Mouse (Mus musculus) lung, embryonic 14.5 days (tissue): ENCODE results near the gene Pbld1. TPM values are rescaled to one million over a fixed set of nuclear protein-coding genes. Genes with fewer than 3 reads are reported as not detected.
A peak's percentile ranks its signal among the peaks of the same experiment; 100 is the strongest.

Experiments used
- ATAC-seq: fragments of 200-750 bp; cut with Nextera tagmentation; 2 replicates; pipeline ENCODE4 v1.8.0; 2017; ENCODE audit warnings: mild to moderate bottlenecking, moderate TSS enrichment, moderate library complexity; ENCODE audit not compliant: insufficient read depth
- DNase-seq: peaks from one replicate; pipeline ENCODE4 v3.0.0-alpha.2; 2015
- H3K27ac ChIP-seq: fragments of 300-500 bp; sonication (generic); 2 replicates; pipeline ENCODE4 v1.5.1; 2014; ENCODE audit warnings: low read depth, mild to moderate bottlenecking, moderate library complexity
- H3K27me3 ChIP-seq: fragments of 300-500 bp; sonication (generic); 2 replicates; pipeline ENCODE4 v1.6.1; 2014; ENCODE audit warnings: low read length, control low read depth; ENCODE audit not compliant: insufficient read depth
- H3K36me3 ChIP-seq: fragments of 300-500 bp; sonication (generic); 2 replicates; pipeline ENCODE4 v1.6.1; 2014; ENCODE audit warnings: control low read depth; ENCODE audit not compliant: insufficient read depth
- H3K4me1 ChIP-seq: fragments of 300-500 bp; sonication (generic); 2 replicates; pipeline ENCODE4 v1.6.1; 2014; ENCODE audit warnings: antibody characterized with exemption, control low read depth; ENCODE audit not compliant: insufficient read depth
- H3K4me2 ChIP-seq: fragments of 300-500 bp; sonication (generic); 2 replicates; pipeline ENCODE4 v1.6.1; 2014; ENCODE audit warnings: mild to moderate bottlenecking
- H3K4me3 ChIP-seq: fragments of 300-500 bp; sonication (generic); 2 replicates; pipeline ENCODE4 v1.5.1; 2014; ENCODE audit warnings: low read depth, low read length
- H3K9ac ChIP-seq: fragments of 300-500 bp; sonication (generic); 2 replicates; pipeline ENCODE4 v1.6.1; 2014
- H3K9me3 ChIP-seq: fragments of 300-500 bp; sonication (generic); 2 replicates; pipeline ENCODE4 v1.6.1; 2016; ENCODE audit warnings: low read depth, low read length, control low read depth
- CTCF ChIP-seq: IDR thresholded peaks from 2 replicates; pipeline ENCODE4 v1.5.1; 2016; ENCODE audit warnings: antibody characterized with exemption, low read depth
- WGBS: fragments of 180-500 bp; shearing (Covaris S2); extraction: QIAGEN DNeasy Blood & Tissue Kit; methylation state at CpG from one replicate; pipeline ENCODE4 v1.1.7; 2014; 5-methylcytosine and 5-hydroxymethylcytosine counted together
- polyA plus RNA-seq: library from polyadenylated mRNA; unstranded; fragments of >200 nt; fragmentation: Nextera tagmentation; extraction: Ambion mirVana; gene quantifications from 2 replicates; pipeline ENCODE4 v1.2.1, GENCODE M21; 2014

Gene Pbld1
- polyA plus RNA-seq, 1 experiment from 2014 or later, result 1.4 TPM

DNA sequence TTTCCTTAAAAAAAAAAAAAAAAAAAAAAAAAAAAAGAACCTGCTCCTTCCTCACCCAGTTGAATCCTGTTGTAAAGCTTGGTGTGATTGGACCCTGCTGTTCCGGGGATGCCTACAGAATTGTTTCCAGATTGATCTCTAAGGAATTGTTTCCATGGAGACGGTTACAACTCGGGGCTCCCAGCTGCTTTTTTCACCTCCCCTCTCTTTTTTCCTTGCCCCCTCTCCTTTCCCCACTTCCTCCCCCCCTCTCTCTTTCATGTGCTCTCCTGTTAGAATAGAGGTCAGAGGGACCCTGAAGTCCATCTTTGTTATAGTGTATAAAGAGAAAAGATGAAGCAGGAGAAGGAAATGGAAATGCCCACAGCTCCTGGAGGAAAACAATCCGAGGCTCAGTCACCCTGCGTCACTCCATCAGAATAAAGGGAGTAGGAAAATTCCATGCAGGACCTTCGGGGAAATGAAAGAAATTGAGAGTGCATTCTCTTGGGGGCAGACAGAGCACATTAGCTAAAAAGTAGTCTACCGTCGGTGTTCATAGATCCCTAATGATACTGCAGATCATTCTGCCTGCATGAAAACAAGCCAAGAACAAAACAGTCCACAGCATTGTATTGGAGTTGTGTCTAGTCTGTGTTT lies 33.7 kb upstream of the Pbld1 start:
- H3K4me1 ChIP-seq, result peaks cover 12% of the 10 kb centered on the region
- no peak overlapping the region for H3K9ac ChIP-seq
- peak overlapping the region; percentile 36; the same call in 1 of the 2 replicates for H3K27ac ChIP-seq
- no peak for TF ChIP-seq CTCF
- ATAC-seq (no peak), DNase-seq (no peak)
- no peaks in the 10 kb centered on the region for H3K9me3 ChIP-seq
- WGBS, result 55% methylated on average over 8 of the region's 8 CpGs
- no peaks in the 10 kb centered on the region for H3K27me3 ChIP-seq
- no peak overlapping the region for H3K4me3 ChIP-seq
- no peaks in the 10 kb centered on the region; the same call in 1 of the 2 replicates for H3K36me3 ChIP-seq
- no peak overlapping the region for H3K4me2 ChIP-seq

DNA sequence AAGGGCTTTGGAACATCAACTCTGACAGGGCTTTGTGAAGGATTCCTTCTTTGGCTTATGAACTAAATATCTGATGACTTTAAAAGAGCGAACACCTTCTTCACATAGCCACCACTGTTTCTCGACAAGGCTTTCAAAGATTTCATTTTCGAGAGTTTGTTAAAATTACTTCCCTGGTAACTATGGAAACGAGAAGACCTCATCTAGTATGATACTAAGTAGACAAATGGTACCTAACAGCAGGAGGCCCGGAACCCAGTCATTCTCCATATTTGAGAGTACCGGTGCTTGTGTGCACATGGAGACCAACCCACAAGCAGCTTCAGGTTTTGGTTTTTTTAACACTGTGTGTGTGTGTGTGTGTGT lies 33.2 kb upstream of the Pbld1 start:
- WGBS, result 84% methylated on average over 6 of the region's 6 CpGs
- H3K27ac ChIP-seq, result no peak overlapping the region

GRCm38 (mm10) chr10:63027376-63028161 lies 32.4 kb upstream of the Pbld1 start:
- no peak overlapping the region for H3K4me3 ChIP-seq
- H3K9ac ChIP-seq, result no peak overlapping the region
- WGBS, result 87% methylated on average over 10 of the region's 10 CpGs
- DNase-seq (no peak), ATAC-seq (no peak)
- TF ChIP-seq CTCF, result no peak
- H3K4me1 ChIP-seq, result peaks cover 7% of the 10 kb centered on the region
- H3K27ac ChIP-seq, result no peak overlapping the region
- no peaks in the 10 kb centered on the region for H3K9me3 ChIP-seq
- no peak overlapping the region for H3K4me2 ChIP-seq
- H3K27me3 ChIP-seq, result no peaks in the 10 kb centered on the region
- no peaks in the 10 kb centered on the region for H3K36me3 ChIP-seq

More for the DNA sequence above, 33.2 kb upstream of the Pbld1 start:
- ATAC-seq (no peak), DNase-seq (no peak)
- Histone ChIP-seq H3K4me2 (no peak overlapping the region), H3K4me1 (peaks cover 7% of the 10 kb centered on the region), H3K9ac (no peak overlapping the region), H3K4me3 (no peak overlapping the region), H3K36me3 (no peaks in the 10 kb centered on the region), H3K9me3 (no peaks in the 10 kb centered on the region), H3K27me3 (no peaks in the 10 kb centered on the region)
- TF ChIP-seq CTCF, result no peak

DNA sequence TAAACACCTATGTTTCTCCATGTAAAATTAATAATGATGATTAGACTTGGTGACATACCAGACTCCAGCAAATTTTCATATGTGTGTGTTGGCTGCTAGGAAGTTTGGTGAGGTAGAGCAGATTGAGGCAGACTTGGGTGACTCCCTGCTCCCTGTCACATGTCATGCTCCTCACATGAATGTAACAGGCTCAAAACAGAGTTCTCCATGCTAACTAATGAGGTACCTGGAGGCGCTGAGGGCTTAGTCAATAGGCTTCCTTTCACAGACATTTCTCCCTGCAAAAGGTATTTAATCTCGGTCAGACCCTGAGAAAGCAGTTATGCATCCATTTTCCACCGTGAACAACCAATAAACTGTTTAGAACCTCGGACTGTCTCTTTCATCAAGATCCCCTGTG lies 31.6 kb upstream of the Pbld1 start:
- Histone ChIP-seq H3K27me3 (no peaks in the 10 kb centered on the region), H3K4me2 (no peak overlapping the region), H3K9me3 (no peaks in the 10 kb centered on the region), H3K27ac (no peak overlapping the region), H3K36me3 (no peaks in the 10 kb centered on the region), H3K4me3 (no peak overlapping the region), H3K9ac (no peak overlapping the region), H3K4me1 (peaks cover 7% of the 10 kb centered on the region)
- ATAC-seq (no peak), DNase-seq (no peak)
- WGBS, result 84% methylated on average over 4 of the region's 4 CpGs
- no peak for TF ChIP-seq CTCF

DNA sequence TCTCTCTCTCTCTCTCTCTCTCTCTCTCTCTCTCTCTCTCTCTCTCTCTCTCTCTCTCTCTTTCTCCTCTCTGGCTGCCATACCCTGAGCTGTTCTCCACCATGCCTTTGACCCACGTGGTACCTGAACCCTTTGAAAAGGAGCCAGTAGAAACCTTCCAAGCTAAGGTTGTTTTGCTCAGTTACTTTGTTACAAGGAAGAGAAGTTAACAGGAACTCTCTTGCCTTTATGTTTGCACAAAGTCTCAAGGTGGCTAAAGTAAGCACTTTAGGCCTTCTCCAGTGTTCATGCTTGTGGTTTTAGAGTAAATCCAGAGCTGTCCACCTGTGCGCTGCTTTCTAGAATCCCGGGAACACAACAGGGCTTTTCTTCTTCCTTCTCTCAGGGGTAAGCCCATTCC lies 27.7 kb upstream of the Pbld1 start:
- ATAC-seq, result peak; percentile 82
- H3K27ac ChIP-seq, result no peak overlapping the region
- DNase-seq, result peak; percentile 70

GRCm38 (mm10) chr10:63032956-63033355 lies 27.0 kb upstream of the Pbld1 start:
- no peak for DNase-seq
- Histone ChIP-seq H3K4me3 (no peak overlapping the region), H3K27ac (peak overlapping the region; percentile 45; the same call in 1 of the 2 replicates), H3K9ac (no peak overlapping the region), H3K4me2 (no peak overlapping the region), H3K4me1 (no peaks in the 10 kb centered on the region; the same call in 1 of the 2 replicates), H3K36me3 (no peaks in the 10 kb centered on the region), H3K27me3 (no peaks in the 10 kb centered on the region), H3K9me3 (no peaks in the 10 kb centered on the region)
- TF ChIP-seq CTCF, result no peak
- ATAC-seq, result no peak
- WGBS, result 73% methylated on average over 3 of the region's 3 CpGs

More for the DNA sequence above, 27.7 kb upstream of the Pbld1 start:
- Histone ChIP-seq H3K36me3 (no peaks in the 10 kb centered on the region), H3K27me3 (no peaks in the 10 kb centered on the region), H3K9ac (no peak overlapping the region), H3K4me1 (no peaks in the 10 kb centered on the region; the same call in 1 of the 2 replicates), H3K9me3 (no peaks in the 10 kb centered on the region), H3K4me2 (no peak overlapping the region), H3K4me3 (no peak overlapping the region)
- TF ChIP-seq CTCF, result no peak
- WGBS, result 62% methylated on average over 3 of the region's 3 CpGs

DNA sequence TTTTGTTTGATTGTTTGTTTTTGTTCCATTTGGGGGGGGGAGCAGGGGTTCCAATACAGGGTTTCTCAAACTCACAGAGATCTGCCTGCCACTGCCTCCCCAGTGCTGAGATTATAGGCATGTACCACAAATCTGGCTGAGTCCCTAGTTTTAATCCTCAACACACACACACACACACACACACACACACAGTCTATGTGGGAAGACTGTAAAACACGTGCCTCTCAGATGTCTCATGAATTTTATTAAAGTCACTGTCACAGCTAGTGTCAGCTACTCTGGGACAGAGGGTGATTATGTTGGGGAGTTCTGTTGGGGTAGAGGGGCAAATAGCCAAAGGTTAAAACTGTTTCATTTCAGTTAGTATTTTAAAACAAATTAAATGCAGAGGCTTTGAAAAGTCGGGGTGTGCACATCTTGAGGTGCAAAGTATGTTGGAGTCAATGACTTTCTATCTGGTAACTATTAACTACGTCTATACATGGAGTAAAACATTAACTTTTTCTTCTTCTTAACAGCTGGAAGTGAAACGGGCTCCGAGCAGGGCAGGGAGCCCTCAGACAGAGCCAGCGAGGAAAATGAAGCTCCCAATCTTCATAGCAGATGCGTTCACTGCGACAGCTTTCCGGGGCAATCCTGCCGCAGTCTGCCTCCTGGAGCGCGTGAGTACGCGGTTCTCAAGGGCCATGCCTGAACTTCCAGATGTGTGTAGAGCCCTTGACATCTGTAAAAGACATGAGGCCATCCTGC lies 21.2 kb upstream of the Pbld1 start:
- H3K4me2 ChIP-seq, result no peak overlapping the region
- H3K9ac ChIP-seq, result no peak overlapping the region
- no peaks in the 10 kb centered on the region for H3K27me3 ChIP-seq
- 52% methylated on average over 14 of the region's 14 CpGs for WGBS
- no peak for DNase-seq
- H3K4me3 ChIP-seq, result no peak overlapping the region
- ATAC-seq, result no peak
- no peaks in the 10 kb centered on the region for H3K9me3 ChIP-seq
- H3K36me3 ChIP-seq, result no peaks in the 10 kb centered on the region
- no peak overlapping the region for H3K27ac ChIP-seq
- TF ChIP-seq CTCF, result no peak
- no peaks in the 10 kb centered on the region for H3K4me1 ChIP-seq
